Comparison of ENCODE assay signal across 32 mouse cellular contexts in the genomic region with DNA sequence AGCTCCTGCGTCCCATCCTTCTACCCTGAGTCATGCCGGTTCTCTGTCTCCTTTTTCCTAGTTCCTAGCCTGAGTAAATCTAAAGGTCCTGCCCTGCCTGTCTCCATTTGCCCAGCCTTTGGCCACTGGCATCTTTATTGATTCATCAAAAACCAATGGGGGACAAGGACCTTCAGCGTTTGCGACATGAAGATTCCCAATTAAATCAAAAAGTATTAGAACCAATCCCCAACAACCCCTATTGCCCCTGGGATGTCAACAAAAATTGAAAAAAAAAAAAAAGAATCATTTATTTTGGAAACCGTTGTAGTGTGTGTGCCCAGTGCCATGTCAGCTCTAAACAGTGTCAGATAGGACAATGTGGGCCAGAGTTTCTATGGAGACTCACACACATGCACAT.
"Had no signal": no experiment of that assay in that cellular context is flagged by ENCODE, and none has a peak within 500 bp of the region (broad histone marks: within the 10 kb centered on the region; RNA-seq: fewer than 3 reads in every experiment).

No protein-coding gene starts in this region.

- ATAC-seq: liver, embryonic 12.5 days; liver, postnatal 0 days; lung, postnatal 0 days; midbrain, embryonic 13.5 days; midbrain, embryonic 15.5 days; midbrain, embryonic 16.5 days had no signal

- H3K9me3 ChIP-seq: limb, embryonic 10.5 days; limb, embryonic 15.5 days; liver, embryonic 12.5 days; liver, embryonic 13.5 days; lung, embryonic 15.5 days; midbrain, embryonic 15.5 days; neural tube, embryonic 12.5 days had no signal

- H3K4me2 ChIP-seq: limb, embryonic 12.5 days; limb, embryonic 13.5 days; limb, embryonic 15.5 days; liver, embryonic 12.5 days; liver, embryonic 13.5 days; liver, embryonic 15.5 days; lung, embryonic 14.5 days; lung, embryonic 15.5 days; midbrain, embryonic 11.5 days; midbrain, embryonic 12.5 days; midbrain, embryonic 13.5 days; midbrain, embryonic 15.5 days; neural tube, embryonic 12.5 days had no signal

- DNase-seq: left cerebral cortex, postnatal 4 days; liver; liver, embryonic 13.5 days; liver, postnatal 0 days; lung, adult 18-20 months; lung, adult 2 months; lung, embryonic 14.5 days; lung, postnatal 10 days; lung, postnatal 14 days; lung, postnatal 36 days; lung, postnatal 4 days; midbrain, embryonic 14.5 days had no signal

- H3K36me3 ChIP-seq: limb, embryonic 10.5 days; limb, embryonic 12.5 days; limb, embryonic 13.5 days; limb, embryonic 15.5 days; liver, embryonic 15.5 days; lung, embryonic 15.5 days; midbrain, embryonic 10.5 days; midbrain, embryonic 12.5 days; midbrain, embryonic 13.5 days; midbrain, embryonic 15.5 days; neural tube, embryonic 12.5 days had no signal

- H3K9ac ChIP-seq: limb, embryonic 12.5 days; limb, embryonic 13.5 days; limb, embryonic 15.5 days; liver, embryonic 12.5 days; liver, embryonic 13.5 days; liver, embryonic 14.5 days; liver, embryonic 15.5 days; liver, postnatal 0 days; lung, embryonic 14.5 days; lung, embryonic 15.5 days; midbrain, embryonic 12.5 days; midbrain, embryonic 13.5 days; midbrain, embryonic 15.5 days; neural tube, embryonic 12.5 days had no signal

- H3K27me3 ChIP-seq: limb, embryonic 12.5 days; limb, embryonic 13.5 days; limb, embryonic 15.5 days; liver, embryonic 12.5 days; liver, embryonic 13.5 days; liver, embryonic 15.5 days; lung, embryonic 15.5 days; megakaryocyte, embryonic 14.5 days; midbrain, embryonic 12.5 days; midbrain, embryonic 13.5 days; midbrain, embryonic 15.5 days; neural tube, embryonic 12.5 days had no signal

- H3K4me1 ChIP-seq: limb, embryonic 10.5 days; limb, embryonic 15.5 days; liver, embryonic 12.5 days; liver, embryonic 13.5 days; liver, embryonic 15.5 days; lung, embryonic 15.5 days; megakaryocyte, embryonic 14.5 days; midbrain, embryonic 12.5 days; midbrain, embryonic 13.5 days; midbrain, embryonic 15.5 days; neural tube, embryonic 12.5 days had no signal

- H3K27ac ChIP-seq: left cerebral cortex, adult 2 months; limb, embryonic 10.5 days; limb, embryonic 12.5 days; limb, embryonic 13.5 days; limb, embryonic 15.5 days; liver, embryonic 12.5 days; liver, embryonic 13.5 days; liver, embryonic 14.5 days; liver, embryonic 15.5 days; lung, embryonic 15.5 days; macrophage; midbrain, embryonic 10.5 days; midbrain, embryonic 12.5 days; midbrain, embryonic 13.5 days; midbrain, embryonic 15.5 days; neural tube, embryonic 12.5 days had no signal

- H3K4me3 ChIP-seq: left cerebral cortex, adult 2 months; limb, embryonic 10.5 days; limb, embryonic 12.5 days; limb, embryonic 13.5 days; limb, embryonic 15.5 days; liver, embryonic 12.5 days; liver, embryonic 13.5 days; liver, embryonic 15.5 days; lung, embryonic 15.5 days; megakaryocyte, embryonic 14.5 days; midbrain, embryonic 10.5 days; midbrain, embryonic 12.5 days; midbrain, embryonic 13.5 days; midbrain, embryonic 15.5 days; myocyte; neural tube, embryonic 12.5 days had no signal
